Mouse (Mus musculus) stomach, postnatal 0 days (tissue): ENCODE measurements around the gene Klhl6.

Experiments used
- CTCF ChIP-seq: IDR thresholded peaks from 2 replicates; pipeline ENCODE4 v1.5.1; 2016; ENCODE audit warnings: antibody characterized with exemption, low read depth, mild to moderate bottlenecking, moderate library complexity
- EP300 ChIP-seq: optimal IDR thresholded peaks from 2 replicates; pipeline ENCODE3; 2016; ENCODE audit warnings: antibody characterized with exemption

DNA sequence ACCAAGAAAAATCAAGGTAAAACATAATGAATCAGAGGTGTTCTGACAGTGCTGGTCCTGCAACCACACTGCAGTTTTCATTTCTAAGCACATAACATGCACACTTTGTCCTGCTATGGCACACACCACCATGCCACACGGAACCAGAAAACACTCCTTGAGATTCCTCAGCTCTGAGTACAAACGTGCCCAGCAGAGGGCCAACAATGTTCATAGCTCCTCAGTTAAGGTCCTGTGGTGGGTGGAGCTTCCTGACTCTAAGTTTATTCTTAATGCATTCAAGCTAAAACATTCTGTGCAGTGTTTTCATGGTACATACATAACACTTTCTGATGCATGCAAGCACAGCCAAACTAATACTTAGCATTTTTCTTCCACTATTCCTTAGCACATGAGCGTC is 74.5 kb downstream of the Klhl6 start:
- TF ChIP-seq CTCF (peak; percentile 31), EP300 (no peak)
